Mouse (Mus musculus): ENCODE results near the gene Filip1l.

The Filip1l gene

DNA sequence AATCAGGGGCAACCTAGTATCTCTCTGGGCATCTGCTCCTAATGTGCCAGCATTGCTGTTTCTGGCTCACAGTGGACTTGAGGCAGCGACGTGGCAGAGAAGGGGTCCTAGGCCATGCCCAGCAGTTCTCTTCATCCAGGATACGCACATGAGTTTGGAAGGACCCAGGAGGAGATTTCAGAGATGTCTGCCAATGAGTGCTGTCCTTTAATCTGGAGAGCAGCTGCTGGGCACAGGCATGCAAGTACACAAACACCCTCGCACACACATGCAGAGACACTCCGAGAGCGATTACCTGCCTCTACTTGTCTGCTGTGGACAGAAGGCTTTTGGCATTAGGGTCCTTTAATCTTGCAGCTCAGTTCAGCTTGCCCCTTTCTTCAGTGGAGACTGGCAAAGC is at the start of gene Filip1l:
Gene Filip1l, plus strand, starts transcription at position 343 of the 400 bp plus-strand sequence.
- no peak for DNase-seq (ENCODE audit: low spot score in 2 of 2)

GRCm38 (mm10) chr16:57303716-57304115 is 49.2 kb upstream of the Filip1l start:
- no peak for DNase-seq (ENCODE audit: low spot score in 2 of 2)

GRCm38 (mm10) chr16:57305463-57305862 is 47.4 kb upstream of the Filip1l start:
- peak in 1 of 2 experiments; percentile 11 for DNase-seq (ENCODE audit: low spot score in 2 of 2)

DNA sequence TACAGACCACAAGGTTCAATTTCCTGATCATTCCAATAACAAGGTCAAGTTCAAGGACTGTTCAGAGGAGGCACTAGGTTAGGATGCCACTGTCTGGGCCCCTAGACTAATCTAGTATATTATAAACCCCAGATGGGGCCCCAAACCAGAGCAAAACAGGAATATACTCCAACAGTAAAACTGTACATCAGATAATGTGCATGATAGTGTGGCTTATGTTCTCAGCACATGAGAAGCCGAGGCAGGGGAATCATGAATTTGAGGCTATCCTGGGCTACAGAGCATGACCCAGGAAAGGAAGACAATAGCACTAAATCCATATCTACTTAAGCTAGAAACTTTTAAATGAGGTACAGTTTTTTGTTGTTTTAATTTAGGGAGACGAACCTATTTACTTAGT is 40.8 kb upstream of the Filip1l start:
- no peak for DNase-seq (ENCODE audit: low spot score in 2 of 2)

DNA sequence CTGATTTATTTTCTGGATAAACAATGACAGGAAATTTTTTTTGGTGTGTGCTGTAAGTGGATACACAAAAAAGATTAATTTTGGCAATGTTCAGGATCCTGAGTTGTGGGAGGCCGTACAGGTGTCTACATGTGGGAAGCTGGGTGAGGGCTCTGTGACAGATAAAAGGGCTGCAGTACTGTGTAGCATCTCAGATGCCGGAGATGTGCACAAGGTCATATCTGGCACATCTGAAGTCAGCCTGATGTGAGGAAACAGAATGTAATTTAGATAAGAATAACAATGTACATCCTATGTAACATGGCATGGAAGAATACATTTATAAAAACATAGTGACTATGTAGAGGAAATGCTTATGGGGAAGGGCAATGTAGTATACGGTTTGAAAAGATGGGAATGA is 39.4 kb upstream of the Filip1l start:
- DNase-seq (ENCODE audit: low spot score in 2 of 2): no peak

DNA sequence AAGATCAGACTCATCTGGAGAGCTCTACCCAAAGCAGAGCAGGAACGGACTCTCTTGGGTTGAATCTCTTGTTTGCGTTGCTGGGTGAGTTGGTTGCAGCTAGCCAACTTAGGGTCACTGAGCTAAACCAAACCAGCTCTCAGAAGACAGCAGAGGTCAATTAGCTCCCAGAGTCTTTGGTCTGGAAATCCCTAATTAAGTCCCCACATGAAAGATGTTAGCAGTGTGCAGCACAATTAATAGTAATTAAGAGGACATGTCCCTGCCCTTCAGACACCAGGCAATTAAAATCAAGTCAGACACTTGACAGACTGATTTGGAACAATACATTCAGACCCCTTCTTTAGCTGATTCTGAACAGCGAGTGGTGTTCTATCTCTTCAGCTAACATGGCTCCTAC is 38.7 kb upstream of the Filip1l start:
- no peak for DNase-seq (ENCODE audit: low spot score in 2 of 2)

DNA sequence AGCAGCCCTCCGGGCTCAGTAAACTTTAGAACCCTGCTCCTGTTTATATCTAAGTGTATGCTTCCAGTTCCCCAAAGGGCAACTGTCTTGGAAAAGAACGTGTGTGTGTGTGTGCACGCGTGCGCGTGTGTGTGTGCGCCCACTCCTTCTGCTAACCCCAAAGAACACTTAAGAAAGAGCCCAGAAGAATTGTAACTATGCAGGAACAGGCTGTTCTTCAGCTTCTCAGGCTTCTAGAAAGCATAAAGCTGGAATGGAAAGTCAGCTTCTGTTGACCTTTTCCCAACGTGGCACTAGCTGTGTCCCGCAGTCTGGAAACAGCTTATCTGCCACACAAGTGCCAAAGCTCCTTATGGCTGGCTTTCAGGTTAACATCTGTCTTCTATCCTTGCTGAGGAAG is 37.9 kb upstream of the Filip1l start:
- no peak for DNase-seq (ENCODE audit: low spot score in 2 of 2)

DNA sequence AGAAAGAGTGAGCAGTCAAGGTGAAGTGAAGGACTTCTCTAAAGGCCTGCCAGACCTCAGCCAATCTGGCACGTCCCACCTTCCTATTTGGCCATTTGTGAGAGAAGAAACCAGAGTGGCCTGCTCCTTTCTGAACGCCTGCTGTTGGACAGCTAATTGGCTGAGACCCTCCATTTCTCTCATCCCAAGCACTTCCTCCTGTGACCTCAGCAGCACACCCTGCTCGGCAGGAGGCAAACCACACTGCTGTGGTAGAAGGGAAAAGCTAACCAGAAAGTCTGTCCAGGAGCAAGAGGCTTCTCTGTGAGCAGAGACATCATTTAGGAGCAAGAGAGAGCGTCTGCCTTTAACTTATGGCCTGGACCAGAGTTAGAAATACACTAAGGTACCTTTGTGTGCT is 35.8 kb upstream of the Filip1l start:
- no peak for DNase-seq (ENCODE audit: low spot score in 2 of 2)

DNA sequence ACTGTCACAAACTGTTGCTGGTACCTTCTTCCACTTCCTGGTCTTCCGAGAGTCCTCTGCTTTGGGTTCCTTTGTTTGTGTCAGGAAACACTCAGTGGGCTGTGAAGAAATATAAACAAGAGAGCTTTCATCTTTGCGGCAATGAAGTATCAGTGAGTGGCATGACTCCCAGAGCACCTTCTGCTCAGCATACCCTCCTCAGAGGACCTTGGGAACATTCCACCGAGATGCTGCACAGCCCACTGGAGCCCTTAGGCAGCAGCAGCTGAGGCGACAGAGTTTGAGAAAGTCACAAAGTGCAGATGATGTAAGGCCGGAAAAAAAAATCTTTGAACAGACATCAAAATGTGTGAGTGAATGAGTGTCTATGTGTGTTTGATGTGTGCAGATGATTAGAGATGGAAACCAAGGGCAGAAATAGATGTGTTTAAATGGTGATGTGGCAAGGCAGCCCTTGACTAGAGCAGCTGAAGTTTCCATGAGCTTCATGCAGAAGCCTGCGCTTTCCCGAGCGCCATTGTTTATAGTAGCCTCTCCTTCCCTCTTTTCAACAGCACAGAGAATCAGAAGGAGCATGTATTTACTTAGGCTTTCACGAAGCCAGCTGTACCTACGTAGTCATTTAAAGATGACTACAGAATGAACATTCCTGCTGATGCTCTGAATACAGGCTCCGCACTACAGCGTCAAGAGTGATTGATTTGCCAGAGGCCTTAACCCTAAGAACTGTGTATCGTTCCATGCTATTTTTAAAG is 34.8 kb upstream of the Filip1l start:
- no peak for DNase-seq (ENCODE audit: low spot score in 2 of 2)

- DNase-seq (ENCODE audit: low spot score in 2 of 2): no peak
These were observed 34.2 kb upstream of the Filip1l start for GRCm38 (mm10) chr16:57318637-57319125.

DNA sequence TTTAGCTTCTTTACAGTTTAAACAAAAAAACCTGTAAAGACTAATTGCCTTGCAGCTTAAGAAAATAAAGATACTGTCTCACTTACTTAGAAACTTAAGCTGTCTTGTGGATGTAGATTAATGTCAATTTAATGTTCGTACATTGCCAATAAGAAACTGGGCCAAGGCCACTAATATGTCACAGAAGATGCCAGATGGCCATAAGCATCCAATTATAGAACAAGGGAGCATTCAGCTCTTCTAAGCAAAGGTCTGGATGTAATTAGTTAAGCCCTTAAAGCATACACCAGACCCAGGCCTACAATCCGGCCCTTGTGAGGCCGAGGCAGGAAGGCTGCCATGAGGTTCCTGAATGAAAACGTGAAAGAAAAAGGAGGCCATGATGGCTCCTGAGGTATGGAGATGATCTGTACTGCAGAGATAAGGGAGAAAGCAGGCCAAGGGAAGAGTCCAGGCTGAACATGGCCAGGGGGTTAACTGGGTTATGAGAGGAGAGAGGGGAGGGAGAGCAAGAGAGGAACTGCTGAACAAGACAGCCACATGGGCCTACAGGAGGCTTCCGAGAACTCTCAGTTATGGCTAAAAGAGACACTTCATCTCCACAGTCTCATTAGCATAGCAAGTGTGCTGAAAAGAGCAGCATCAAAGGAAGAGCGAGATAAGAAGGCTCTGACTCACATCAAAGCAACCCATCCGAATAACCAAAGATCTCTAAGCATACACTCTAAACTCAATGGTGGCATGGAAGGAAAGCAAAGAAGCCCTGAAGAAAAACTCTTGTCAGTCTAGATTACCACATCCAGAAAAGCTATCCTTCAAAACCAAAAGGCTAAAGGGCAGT is 33.4 kb upstream of the Filip1l start:
- DNase-seq (ENCODE audit: low spot score in 2 of 2): no peak

DNA sequence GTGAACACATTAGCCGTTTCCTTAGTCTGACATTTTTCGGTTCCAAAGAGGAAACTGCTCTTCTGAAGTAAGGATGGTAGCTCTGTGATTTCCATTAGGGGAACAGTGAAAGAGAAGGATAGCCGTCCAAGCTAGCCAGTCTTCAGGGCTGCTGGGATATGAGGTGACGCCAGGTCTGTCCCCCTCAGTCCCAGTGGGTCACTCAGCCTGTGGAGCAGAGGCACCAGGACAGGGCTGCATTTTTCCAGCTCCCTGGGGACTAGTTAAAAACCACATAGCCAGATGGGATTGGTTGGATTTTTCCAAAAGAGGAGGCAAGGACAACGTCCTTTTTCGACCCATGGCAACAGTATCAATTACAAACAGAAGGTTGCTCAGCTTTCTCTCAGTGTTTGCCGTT is 25.9 kb upstream of the Filip1l start:
- no peak for DNase-seq (ENCODE audit: low spot score in 2 of 2)

- DNase-seq (ENCODE audit: low spot score in 2 of 2): no peak
These were observed 23.9 kb upstream of the Filip1l start for GRCm38 (mm10) chr16:57329028-57329427.

GRCm38 (mm10) chr16:57330111-57330510 is 22.8 kb upstream of the Filip1l start:
- no peak for DNase-seq (ENCODE audit: low spot score in 2 of 2)

GRCm38 (mm10) chr16:57332301-57332700 is 20.6 kb upstream of the Filip1l start:
- no peak for DNase-seq (ENCODE audit: low spot score in 2 of 2)

DNA sequence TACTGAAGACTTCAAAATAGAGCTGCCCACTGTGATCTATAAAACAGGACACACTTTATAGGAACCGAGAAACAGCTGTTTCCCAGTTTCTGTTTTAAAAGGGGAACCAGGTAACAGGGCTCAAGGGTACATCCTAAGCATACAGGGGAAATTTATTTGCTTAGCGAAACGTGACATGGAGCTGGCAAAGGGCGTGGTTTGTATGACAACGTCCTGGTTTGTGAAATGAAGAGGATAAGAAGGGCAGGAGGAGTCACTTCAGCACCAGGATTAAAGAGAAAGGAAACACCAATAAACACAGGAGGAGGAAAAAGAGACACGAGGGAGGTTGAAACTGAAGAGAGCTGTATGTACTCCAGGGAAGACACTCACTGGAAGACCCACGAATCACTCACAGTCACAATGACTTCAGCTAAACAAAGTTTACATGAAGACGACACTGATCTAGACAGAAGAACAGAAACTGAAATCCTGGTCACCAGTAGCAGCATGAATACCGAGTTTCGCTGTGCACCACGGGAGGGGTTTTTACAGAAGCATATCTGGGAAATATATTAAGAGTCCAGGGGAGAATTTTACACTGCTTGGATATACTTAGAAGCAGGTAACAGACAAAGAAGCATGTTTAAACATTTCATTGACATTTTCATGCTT is 16.0 kb upstream of the Filip1l start:
- DNase-seq (ENCODE audit: low spot score in 2 of 2): no peak

DNA sequence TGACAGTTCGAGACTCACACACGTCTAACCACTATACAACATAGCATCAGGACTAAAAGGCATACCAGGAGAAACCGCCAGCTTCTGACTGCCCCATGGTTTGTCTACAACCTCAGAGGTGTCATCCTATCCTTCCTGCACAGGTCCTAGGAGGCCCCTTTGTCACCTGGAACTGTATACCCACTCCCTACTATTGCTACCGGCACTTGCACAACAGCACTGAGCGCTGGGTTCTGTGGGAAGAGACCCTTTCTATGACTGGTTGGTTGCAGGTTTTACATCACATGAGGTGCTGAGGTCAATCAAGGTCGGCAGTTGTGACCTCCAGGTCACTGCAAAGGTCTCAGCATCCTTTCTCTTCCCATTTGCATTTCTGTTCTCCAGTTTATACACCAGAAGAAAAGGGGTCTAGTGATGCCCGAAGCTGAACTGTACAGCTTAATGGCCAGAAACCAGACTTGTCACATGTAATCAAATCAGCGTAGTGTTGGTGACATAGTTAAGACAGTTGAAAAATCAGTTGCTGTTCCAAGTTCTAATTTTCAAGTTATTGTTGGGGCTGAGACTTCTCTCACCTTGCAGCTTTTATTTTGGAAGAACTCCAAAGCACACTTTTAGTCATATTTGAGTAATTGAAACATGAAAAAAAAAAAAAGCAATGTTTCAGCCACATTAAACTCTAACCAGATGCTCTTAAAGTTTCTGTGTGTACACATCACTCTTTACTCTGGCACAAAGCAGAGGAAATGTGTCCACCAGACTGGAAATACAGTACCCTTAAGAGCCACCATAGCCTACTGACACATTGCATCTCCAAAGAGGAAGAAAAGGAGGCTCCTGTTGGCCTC is 12.9 kb upstream of the Filip1l start:
- DNase-seq (ENCODE audit: low spot score in 2 of 2): no peak

- DNase-seq (ENCODE audit: low spot score in 2 of 2): no peak
These were observed 12.3 kb upstream of the Filip1l start for GRCm38 (mm10) chr16:57340613-57340898.

DNA sequence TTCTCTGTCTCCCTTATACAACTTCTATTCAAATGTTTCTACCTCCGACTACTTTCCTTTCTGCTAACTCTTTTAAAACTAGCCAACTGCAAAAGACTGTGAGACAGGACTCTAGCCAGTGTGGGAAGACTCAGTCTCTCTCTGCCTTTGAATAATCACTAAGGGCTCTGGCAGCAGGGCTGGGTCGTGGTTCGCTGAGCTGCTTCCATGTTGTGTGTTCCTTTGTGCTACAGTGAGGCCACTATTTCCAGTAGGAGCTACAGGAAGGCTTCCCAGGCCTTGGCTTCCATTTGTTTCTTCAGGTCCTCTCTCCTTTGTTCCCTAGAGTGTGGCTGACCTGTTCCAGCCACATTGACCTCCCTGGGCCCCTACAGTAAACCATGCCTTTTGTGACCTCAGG is 6.6 kb upstream of the Filip1l start:
- no peak for DNase-seq (ENCODE audit: low spot score in 2 of 2)

DNA sequence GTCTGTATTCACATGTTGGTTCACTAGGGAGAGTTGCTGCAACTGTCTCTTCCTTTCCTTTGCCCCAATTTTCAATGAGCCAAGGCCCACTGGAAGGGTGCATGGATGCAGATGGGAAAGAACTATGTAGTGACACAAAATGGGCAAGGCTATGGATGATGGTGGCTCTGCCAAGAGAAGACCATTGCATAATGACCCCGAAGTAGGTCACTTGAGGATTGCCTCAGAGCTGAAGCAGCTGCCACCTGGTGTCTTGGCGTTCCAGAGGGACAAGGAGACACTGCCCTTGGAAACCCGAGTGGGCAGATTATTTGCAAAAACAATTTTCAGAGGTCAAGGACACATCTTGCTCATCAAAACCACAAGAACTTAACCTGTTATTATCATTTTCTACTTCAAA is 3.9 kb upstream of the Filip1l start:
- DNase-seq (ENCODE audit: low spot score in 2 of 2): no peak

DNA sequence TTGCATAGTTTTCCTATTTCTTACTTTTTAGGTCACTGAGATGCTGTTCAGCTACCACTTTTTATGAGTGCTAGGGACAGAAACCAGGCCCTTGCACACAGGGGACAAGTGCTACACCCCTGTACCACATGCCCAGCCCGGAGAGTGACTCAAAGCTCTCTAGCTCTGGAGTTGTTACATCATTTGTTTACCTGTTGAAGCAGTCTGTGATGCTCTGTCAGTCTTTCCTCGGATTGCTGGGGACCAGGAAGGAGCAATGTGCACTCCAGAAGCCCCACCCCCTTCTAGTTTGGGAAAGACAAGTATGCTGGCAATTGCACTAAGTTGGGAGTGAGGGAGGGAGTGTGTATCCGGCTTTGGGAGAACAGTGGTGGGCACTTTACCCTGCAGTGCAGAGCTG is 3.2 kb upstream of the Filip1l start:
- no peak for DNase-seq (ENCODE audit: low spot score in 2 of 2)

Data from right cerebral cortex, adult 2 months (tissue).